Mouse (Mus musculus) lung, embryonic 15.5 days (tissue): ENCODE data around the gene Cep78. TPM values are rescaled to one million over a fixed set of nuclear protein-coding genes. Genes with fewer than 3 reads are reported as not detected.
A peak's percentile ranks its signal among the peaks of the same experiment; 100 is the strongest.

Experiments used
- ATAC-seq: fragments of 200-750 bp; cut with Nextera tagmentation; 2 replicates; pipeline ENCODE4 v1.8.0; 2017; ENCODE audit warnings: moderate number of reproducible peaks, borderline replicate concordance; ENCODE audit not compliant: low FRiP score, low TSS enrichment; ENCODE audit errors: extremely low read depth
- H3K27ac ChIP-seq: fragments of 300-500 bp; sonication (generic); 2 replicates; pipeline ENCODE4 v1.5.1; 2015; ENCODE audit warnings: moderate library complexity, mild to moderate bottlenecking, inconsistent platforms
- H3K27me3 ChIP-seq: fragments of 300-500 bp; sonication (generic); 2 replicates; pipeline ENCODE4 v1.6.1; 2015; ENCODE audit warnings: inconsistent platforms
- H3K36me3 ChIP-seq: fragments of 300-500 bp; sonication (generic); 2 replicates; pipeline ENCODE4 v1.6.1; 2015; ENCODE audit warnings: inconsistent platforms
- H3K4me1 ChIP-seq: fragments of 300-500 bp; sonication (generic); 2 replicates; pipeline ENCODE4 v1.6.1; 2015; ENCODE audit warnings: inconsistent platforms
- H3K4me2 ChIP-seq: fragments of 300-500 bp; sonication (generic); 2 replicates; pipeline ENCODE4 v1.6.1; 2015; ENCODE audit warnings: inconsistent platforms, mild to moderate bottlenecking, moderate library complexity
- H3K4me3 ChIP-seq: fragments of 300-500 bp; sonication (generic); 2 replicates; pipeline ENCODE4 v1.5.1; 2015; ENCODE audit warnings: mild to moderate bottlenecking, inconsistent platforms
- H3K9ac ChIP-seq: fragments of 300-500 bp; sonication (generic); 2 replicates; pipeline ENCODE4 v1.6.1; 2015; ENCODE audit warnings: inconsistent platforms
- H3K9me3 ChIP-seq: fragments of 300-500 bp; sonication (generic); 2 replicates; pipeline ENCODE4 v1.6.1; 2016; ENCODE audit warnings: inconsistent platforms
- WGBS: fragments of 180-500 bp; shearing (Covaris S2); methylation state at CpG from one replicate; pipeline ENCODE4 v1.1.7; 2015; 5-methylcytosine and 5-hydroxymethylcytosine counted together
- polyA plus RNA-seq: library from polyadenylated mRNA; unstranded; fragments of >200 nt; fragmentation: Nextera tagmentation; extraction: Ambion mirVana; gene quantifications from 2 replicates; pipeline ENCODE4 v1.2.1, GENCODE M21; 2015

Gene Cep78
- polyA plus RNA-seq, 1 experiment from 2014 or later: 29.9 TPM

DNA sequence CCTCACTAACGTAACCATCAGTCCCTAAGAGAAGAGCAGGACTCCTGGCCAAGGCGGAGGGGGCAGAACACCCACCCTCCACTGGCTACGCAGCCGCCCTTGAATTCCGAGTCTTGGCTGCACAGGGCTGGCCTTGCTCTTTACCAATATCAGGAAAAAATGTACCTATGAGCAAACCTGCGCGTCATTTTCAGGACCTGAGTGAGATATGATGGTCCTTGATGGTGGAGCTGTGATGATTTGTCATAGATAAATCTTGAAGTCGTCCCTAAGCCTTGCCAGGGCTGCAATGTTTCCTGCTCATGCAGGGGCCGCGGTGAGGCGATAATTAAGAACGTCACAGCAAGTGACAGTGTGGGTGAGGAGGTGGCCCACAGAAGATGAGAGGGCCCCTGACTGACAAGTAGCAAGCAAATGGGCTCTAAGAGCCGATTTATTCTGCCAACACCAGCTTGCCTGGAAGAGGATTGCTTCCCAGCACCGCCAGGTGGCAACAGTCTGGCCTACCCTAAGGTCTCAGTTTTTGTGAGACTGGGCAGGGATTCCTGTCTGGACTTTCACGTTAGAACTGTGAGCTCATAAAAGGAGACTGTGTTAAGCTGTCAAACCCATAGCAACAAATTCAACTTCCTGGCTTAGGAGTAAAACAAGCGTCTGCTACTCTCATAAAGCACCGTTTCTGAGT is 21.6 kb downstream of the Cep78 start:
- Histone ChIP-seq H3K27ac (no peak overlapping the region), H3K36me3 (peaks cover 25% of the 10 kb centered on the region), H3K4me1 (no peaks in the 10 kb centered on the region), H3K4me2 (no peak overlapping the region), H3K27me3 (no peaks in the 10 kb centered on the region), H3K9me3 (no peaks in the 10 kb centered on the region), H3K9ac (no peak overlapping the region), H3K4me3 (no peak overlapping the region)
- no peak for ATAC-seq
- 81% methylated on average over 17 of the region's 17 CpGs for WGBS

DNA sequence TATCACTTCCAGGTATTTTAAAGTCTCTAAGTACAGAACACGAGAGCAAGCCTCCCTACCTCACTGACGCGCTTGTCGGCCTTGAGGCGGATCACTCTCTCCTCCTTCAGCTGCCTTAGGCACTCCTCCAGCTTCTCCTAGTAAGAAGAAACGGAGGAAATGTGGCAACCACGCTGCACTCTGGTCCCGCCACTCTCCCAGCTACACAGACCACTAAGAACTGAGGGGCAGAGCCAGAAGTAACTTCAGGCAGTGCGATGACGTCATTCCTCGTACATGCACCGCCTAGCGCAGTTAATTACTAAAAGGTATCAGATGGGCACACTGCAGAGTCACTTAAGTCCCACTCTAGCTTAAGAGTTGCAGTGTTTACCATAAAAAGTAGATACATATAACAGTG is 22.5 kb downstream of the Cep78 start:
- Histone ChIP-seq H3K27ac (no peak overlapping the region), H3K27me3 (no peaks in the 10 kb centered on the region), H3K4me3 (no peak overlapping the region), H3K4me2 (no peak overlapping the region), H3K36me3 (peaks cover 25% of the 10 kb centered on the region), H3K4me1 (no peaks in the 10 kb centered on the region), H3K9ac (no peak overlapping the region), H3K9me3 (no peaks in the 10 kb centered on the region)
- ATAC-seq: no peak; the same call in 1 of the 2 replicates
- WGBS: 68% methylated on average over 13 of the region's 13 CpGs

DNA sequence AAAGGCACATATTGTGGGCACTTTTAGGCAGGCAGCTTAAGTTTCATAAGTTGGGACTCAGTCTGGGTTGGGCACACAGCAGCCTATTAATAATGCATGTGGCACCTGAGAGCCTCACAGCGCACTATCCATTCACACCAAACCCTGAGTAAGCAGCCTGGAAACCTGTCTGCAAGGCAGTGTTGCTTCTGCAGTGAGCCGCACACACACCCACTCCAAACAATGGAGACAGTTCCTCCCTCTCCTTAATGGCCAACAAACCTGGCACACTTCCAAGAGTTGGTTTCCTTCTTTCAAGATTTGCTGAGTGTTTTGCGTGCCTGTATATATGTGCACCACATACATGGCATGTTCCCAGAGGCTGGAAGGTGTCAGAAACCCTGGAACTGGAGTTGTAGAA is 34.6 kb downstream of the Cep78 start:
- Histone ChIP-seq H3K9me3 (no peaks in the 10 kb centered on the region), H3K4me1 (peaks cover 6% of the 10 kb centered on the region; the same call in 1 of the 2 replicates), H3K4me3 (no peak overlapping the region), H3K9ac (no peak overlapping the region), H3K27ac (no peak overlapping the region), H3K4me2 (no peak overlapping the region), H3K27me3 (no peaks in the 10 kb centered on the region), H3K36me3 (peaks cover 8% of the 10 kb centered on the region)
- WGBS: 52% methylated on average over 3 of the region's 3 CpGs
- no peak for ATAC-seq

DNA sequence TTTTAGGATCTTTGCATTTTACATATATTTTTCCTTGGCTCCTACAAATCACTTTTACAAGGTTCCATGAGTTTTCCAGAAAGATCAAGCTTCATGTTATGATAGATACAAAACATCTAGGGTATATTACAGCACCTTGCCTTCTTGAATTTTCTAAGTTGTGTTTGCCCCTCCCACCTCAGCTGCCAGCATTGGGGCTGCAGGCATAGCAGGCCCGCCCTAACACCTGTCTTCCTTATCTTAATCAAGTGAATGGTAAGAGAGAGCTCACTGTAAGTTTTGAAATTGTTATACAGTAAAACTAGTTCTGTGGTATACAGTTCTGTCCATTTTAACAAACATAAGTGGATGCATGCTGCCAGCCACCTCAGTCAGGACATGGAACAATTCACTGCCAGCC is 35.9 kb downstream of the Cep78 start:
- no peak for ATAC-seq
- no peak overlapping the region for H3K4me3 ChIP-seq
- 79% methylated on average over 1 of the region's 1 CpGs for WGBS

DNA sequence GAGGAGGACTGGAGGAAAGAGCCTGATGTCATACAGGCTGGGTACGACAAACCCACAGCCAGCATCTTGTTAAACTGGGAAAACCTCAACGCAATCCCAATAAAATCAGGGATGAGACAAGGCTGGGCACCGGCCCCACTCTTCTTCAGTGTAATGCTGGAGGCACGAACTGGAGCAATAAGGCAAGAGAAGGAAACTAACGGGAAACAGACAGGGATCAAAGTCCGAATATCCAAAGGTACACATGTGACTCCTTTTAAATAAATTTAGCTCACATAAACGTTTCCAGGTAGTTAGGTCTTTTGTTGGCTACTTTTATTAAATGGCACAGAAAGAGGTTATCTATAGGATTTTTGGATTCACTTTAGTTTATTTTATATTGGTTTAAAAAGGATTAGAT is 36.4 kb downstream of the Cep78 start:
- 86% methylated on average over 7 of the region's 7 CpGs for WGBS
- Histone ChIP-seq H3K9ac (no peak overlapping the region), H3K4me3 (no peak overlapping the region), H3K4me1 (peaks cover 6% of the 10 kb centered on the region; the same call in 1 of the 2 replicates), H3K4me2 (no peak overlapping the region), H3K27me3 (no peaks in the 10 kb centered on the region), H3K36me3 (no peaks in the 10 kb centered on the region), H3K9me3 (no peaks in the 10 kb centered on the region), H3K27ac (no peak overlapping the region)
- no peak for ATAC-seq

More for the DNA sequence above, 35.9 kb downstream of the Cep78 start:
- Histone ChIP-seq H3K4me2 (no peak overlapping the region), H3K27ac (no peak overlapping the region), H3K27me3 (no peaks in the 10 kb centered on the region), H3K36me3 (no peaks in the 10 kb centered on the region), H3K4me1 (peaks cover 6% of the 10 kb centered on the region; the same call in 1 of the 2 replicates), H3K9me3 (no peaks in the 10 kb centered on the region), H3K9ac (no peak overlapping the region)

DNA sequence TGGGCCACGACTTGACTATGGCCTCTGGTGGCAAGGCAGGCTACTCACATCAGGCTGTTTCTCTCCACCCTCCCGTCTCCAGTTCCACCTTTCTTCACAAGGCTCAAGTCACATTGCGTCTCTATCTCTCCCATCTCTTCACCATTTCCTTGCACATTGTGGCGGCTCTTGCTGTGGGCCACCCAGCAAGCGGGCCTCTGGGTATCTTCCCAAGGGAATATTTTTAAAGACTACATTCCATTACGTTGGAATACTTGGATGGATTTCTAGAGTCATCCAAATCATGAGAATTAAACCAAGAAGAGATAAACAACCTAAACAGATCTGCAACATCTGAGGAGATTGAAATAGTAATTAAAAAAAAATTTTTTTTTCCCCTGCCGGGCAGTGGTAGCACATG is 37.6 kb downstream of the Cep78 start, which contains the start of gene Psat1:
TSS of gene Psat1 (minus strand) at position 101 of the 400 bp plus-strand sequence.
- H3K4me2 ChIP-seq: no peak within 1 kb of the TSS
- H3K27ac ChIP-seq: 0 out of 2 replicates have a peak within 1 kb of the TSS, but pooled peaks have one; percentile 26
- no peaks in the 10 kb centered on the region for H3K9me3 ChIP-seq
- no peak for ATAC-seq
- no peaks in the 10 kb centered on the region for H3K36me3 ChIP-seq
- no peaks in the 10 kb centered on the region for H3K27me3 ChIP-seq
- H3K4me3 ChIP-seq: no peak within 1 kb of the TSS
- peaks cover 5% of the 10 kb centered on the region; the same call in 1 of the 2 replicates for H3K4me1 ChIP-seq
- H3K9ac ChIP-seq: no peak within 1 kb of the TSS
- 70% methylated on average over 7 of the region's 7 CpGs for WGBS

DNA sequence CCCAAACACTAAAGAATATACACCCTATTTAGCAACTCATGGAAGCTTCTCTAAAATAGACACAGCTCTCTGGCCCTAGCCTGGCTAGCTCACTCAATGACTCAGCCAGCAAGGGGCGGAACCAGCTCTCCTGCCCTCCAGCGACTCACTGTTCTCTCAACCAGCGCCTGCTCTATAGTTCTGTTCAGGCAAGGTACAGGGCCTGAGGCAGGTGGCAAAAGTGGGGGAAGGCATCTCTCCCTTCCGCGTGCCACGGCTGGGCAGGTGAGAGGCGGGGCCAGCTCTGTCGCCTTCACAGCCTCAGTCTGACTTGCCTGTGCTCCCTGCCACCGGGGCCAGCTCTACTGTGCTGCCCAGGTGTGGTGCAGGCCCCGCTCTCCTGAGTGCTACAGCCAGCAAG is 38.1 kb downstream of the Cep78 start:
- Histone ChIP-seq H3K4me1 (no peaks in the 10 kb centered on the region), H3K27me3 (no peaks in the 10 kb centered on the region), H3K9me3 (no peaks in the 10 kb centered on the region), H3K4me2 (no peak overlapping the region), H3K4me3 (no peak overlapping the region), H3K9ac (no peak overlapping the region), H3K27ac (0 out of 2 replicates have a peak overlapping the region, but pooled peaks have one; percentile 26), H3K36me3 (no peaks in the 10 kb centered on the region)
- WGBS: 56% methylated on average over 10 of the region's 10 CpGs
- peak; percentile 83 for ATAC-seq

DNA sequence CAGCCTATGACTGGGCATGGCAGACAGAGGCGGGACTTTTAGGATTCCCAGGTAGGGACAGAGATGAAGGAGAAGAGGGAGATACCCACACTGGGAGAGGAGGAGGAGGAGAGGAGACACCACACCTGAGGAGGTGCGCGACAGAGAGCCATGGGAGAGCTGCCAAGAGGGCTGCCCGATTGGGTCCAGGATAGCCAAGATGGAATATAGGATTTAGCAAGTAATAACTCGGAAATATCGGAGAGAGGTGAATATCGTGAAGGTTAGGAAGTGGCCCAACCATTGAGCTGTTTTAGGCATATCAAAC is 41.7 kb downstream of the Cep78 start:
- no peak for ATAC-seq
- no peaks in the 10 kb centered on the region for H3K27me3 ChIP-seq
- 0 out of 2 replicates have a peak, but pooled peaks cover 7% of the 10 kb centered on the region for H3K4me1 ChIP-seq
- no peak overlapping the region for H3K4me2 ChIP-seq
- no peak overlapping the region for H3K27ac ChIP-seq
- no peak overlapping the region for H3K9ac ChIP-seq
- H3K9me3 ChIP-seq: no peaks in the 10 kb centered on the region
- 76% methylated on average over 7 of the region's 7 CpGs for WGBS
- no peaks in the 10 kb centered on the region for H3K36me3 ChIP-seq
- no peak overlapping the region for H3K4me3 ChIP-seq

DNA sequence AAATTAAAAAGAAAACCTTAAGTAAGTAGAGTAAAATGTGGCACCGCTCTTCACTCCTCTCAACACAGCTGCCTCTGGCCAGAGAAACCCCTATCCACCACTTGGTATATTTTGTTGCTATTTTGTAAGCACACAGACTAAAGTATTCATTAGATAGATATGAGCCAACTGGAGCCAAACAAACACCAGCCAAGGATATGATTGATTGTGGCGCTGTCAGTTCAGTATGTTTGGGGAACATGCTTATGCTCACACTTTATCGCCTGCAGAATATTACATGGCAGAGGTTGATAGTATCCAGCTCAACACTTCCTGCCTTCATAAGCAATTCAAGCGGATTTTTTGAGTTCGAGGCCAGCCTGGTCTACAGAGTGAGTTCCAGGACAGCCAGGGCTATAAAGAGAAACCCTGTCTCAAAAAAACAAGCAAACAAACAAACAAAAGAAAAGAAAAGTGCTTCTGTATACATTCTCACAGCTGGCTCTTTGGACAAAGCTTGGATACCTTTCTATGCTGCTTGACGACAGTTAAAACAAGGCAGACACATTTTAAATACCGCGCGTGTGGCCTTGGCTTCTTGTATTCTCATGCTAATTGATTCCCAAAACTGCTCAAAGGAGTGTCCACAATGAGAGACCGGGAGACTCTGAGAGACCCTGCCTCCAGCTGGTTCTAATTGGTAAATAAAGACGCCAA is 42.2 kb downstream of the Cep78 start:
- Histone ChIP-seq H3K27me3 (no peaks in the 10 kb centered on the region), H3K4me3 (no peak overlapping the region), H3K9me3 (no peaks in the 10 kb centered on the region), H3K4me1 (0 out of 2 replicates have a peak, but pooled peaks cover 7% of the 10 kb centered on the region), H3K36me3 (no peaks in the 10 kb centered on the region), H3K27ac (no peak overlapping the region), H3K4me2 (no peak overlapping the region), H3K9ac (no peak overlapping the region)
- no peak for ATAC-seq
- 69% methylated on average over 11 of the region's 11 CpGs for WGBS

DNA sequence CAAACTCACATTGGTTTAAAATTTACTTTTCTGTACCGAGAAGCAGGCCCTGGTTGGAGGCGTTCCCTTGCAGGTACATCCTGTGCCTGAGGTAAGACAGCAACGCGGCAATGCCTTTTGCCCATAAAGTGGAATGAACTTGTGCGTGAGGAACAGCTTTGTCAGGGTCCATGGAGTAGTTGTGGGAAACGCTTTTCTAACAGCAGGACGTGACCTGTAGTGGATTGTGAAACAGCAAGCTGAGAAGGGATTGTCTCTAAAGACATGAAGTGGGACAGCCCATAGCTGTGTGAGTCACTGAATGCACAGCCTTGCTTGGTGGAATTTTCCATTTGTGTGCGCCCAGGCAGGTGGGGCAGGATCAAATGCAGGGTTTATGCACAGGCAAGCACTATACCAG is 43.4 kb downstream of the Cep78 start:
- Histone ChIP-seq H3K27me3 (no peaks in the 10 kb centered on the region), H3K4me1 (0 out of 2 replicates have a peak, but pooled peaks cover 7% of the 10 kb centered on the region), H3K9ac (no peak overlapping the region), H3K4me3 (no peak overlapping the region), H3K27ac (peak overlapping the region; percentile 76), H3K4me2 (peak overlapping the region; percentile 15), H3K9me3 (no peaks in the 10 kb centered on the region), H3K36me3 (no peaks in the 10 kb centered on the region)
- WGBS: 37% methylated on average over 8 of the region's 8 CpGs
- ATAC-seq: peak; percentile 82

DNA sequence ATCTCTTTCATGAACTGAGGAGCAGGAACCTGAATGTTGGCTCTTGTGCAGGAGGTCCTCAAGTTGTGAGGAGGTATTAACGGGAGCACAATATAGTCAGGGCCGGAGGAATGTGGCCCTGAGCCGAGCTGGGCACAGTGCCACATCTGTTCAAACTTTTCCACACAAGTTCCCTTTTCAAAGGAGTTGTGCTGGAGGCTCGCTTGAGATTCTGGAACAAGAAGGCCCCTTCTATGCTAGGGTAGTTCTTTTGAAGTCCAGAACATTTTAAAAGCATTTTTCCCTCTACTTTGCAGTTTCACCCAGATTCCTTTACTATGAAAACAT is 59.1 kb downstream of the Cep78 start:
- no peaks in the 10 kb centered on the region for H3K36me3 ChIP-seq
- peaks cover 25% of the 10 kb centered on the region for H3K4me1 ChIP-seq
- peak; percentile 77 for ATAC-seq
- 5% methylated on average over 4 of the region's 4 CpGs for whole genome bisulfite sequencing
- peak overlapping the region; percentile 98 for H3K27ac ChIP-seq
- no peaks in the 10 kb centered on the region for H3K27me3 ChIP-seq
- H3K4me2 ChIP-seq: peak overlapping the region; percentile 89
- H3K9me3 ChIP-seq: no peaks in the 10 kb centered on the region
- H3K9ac ChIP-seq: no peak overlapping the region
- peak overlapping the region; percentile 71 for H3K4me3 ChIP-seq
